Mouse (Mus musculus) fat pad, adult 2 months (tissue): ENCODE results near the gene Mafb.

ENCODE experiments used
- DNase-seq: peaks from one replicate; pipeline ENCODE4 v3.0.0-alpha.2; 2011; ENCODE audit warnings: low read depth, low spot score; ENCODE audit errors: extremely low read depth

Mafb gene

GRCm38 (mm10) chr2:160327716-160328115 lies 39.1 kb downstream of the Mafb start:
- DNase-seq: no peak

- no peak for DNase-seq
Observed at GRCm38 (mm10) chr2:160327167-160327566, 39.7 kb downstream of the Mafb start.

DNA sequence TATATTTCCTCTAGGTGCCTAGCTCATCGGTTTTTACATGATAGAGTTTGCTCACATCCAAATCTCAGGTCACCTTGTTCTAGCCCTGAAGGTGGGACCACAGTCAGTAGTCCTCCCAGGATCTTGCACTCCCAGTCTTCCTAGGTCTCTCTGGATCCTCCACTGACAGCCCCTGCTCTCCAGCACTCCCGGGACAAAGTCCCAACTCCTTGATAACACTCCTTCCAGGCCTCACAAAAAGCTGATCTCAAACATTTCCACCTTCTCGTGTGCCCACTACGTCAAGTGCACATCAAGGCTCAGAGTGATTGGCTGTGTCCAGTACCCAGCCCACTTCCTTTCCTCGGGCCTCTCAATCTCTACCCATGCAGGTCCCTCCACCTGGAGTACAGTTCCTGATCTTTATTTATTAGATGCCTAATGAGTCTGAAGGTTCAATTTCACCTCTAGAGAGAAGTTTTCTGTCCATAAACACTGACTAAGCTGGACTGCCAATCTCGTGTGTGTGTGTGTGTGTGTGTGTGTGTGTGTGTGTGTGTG lies 41.7 kb downstream of the Mafb start:
- no peak for DNase-seq

GRCm38 (mm10) chr2:160321829-160322228 lies 45.0 kb downstream of the Mafb start:
- DNase-seq: no peak

DNA sequence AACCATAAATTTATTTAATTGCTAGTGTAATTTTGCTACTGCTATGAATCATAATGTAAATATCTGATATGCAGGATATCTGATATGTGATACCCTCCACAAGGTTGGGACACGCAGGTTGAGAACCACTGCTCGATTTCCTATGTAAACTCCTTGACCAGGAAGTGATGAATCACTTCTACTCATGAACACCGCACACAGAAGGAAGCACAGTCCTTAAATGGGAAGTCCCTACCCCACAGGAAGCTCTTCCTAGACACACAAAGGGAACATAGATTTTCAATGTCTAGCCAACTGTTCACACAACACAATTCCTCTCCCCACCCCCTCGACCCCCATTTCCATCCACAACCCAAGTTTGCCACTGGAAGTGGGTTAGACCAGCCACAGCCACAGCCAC lies 48.6 kb downstream of the Mafb start:
- no peak for DNase-seq
